Mouse (Mus musculus): ENCODE data around the gene Olig3. TPM values are rescaled to one million over a fixed set of nuclear protein-coding genes. Genes with fewer than 3 reads are reported as not detected.

Gene Olig3
- total and polyA plus RNA-seq, 3 experiments: not detected

DNA sequence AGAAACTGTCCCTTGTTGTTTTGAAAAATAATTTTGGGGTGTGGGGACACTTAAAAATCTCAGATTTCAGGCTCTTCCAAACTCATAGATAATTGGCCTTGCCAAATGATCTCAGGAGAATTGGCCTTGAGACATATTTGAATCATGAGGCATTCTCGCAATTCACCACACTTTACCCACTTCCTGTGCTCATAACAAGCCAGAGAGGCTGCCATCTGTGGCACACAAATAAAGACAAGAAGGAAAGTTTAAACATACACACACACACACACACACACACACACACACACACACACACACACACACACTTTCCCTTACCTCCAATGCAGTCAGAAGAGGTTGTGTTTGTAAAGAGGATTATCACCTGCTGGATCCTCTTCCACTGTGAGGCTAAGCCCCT is 22.9 kb upstream of the Olig3 start:
- Histone ChIP-seq H3K79me2 (ENCODE audit: control insufficient read depth, insufficient read depth, low read length, poor library complexity) (no peaks in the 10 kb centered on the region), H3K36me3 (ENCODE audit: control insufficient read depth in 1 of 2, insufficient read depth in 2 of 2, low read length in 2 of 2) (no peaks in the 10 kb centered on the region), H3K4me3 (ENCODE audit: control insufficient read depth in 1 of 2, insufficient read depth in 1 of 2, low read depth in 2 of 2, low read length in 2 of 2) (no peak overlapping the region), H3K4me1 (ENCODE audit: control insufficient read depth in 1 of 2, insufficient read depth in 2 of 2, low read length in 2 of 2) (no peaks in the 10 kb centered on the region), H3K9ac (ENCODE audit: control insufficient read depth, low read depth, low read length, poor library complexity, severe bottlenecking) (no peak overlapping the region), H3K27me3 (ENCODE audit: control insufficient read depth in 1 of 2, insufficient read depth in 2 of 2, low read length in 2 of 2) (no peaks in the 10 kb centered on the region; a peak in 2 of 4 replicates), H3K27ac (ENCODE audit: control insufficient read depth, low read depth, low read length) (no peak overlapping the region), H3K9me3 (replicated peaks; ENCODE audit: insufficient read depth, low read length) (no peaks in the 10 kb centered on the region)
- no peak for DNase-seq (ENCODE audit: low read depth, low spot score)
- TF ChIP-seq MXI1 (IDR thresholded peaks at IDR 0.05; ENCODE audit: low read depth, low read length) (no peak), MAFK (IDR thresholded peaks at IDR 0.05; ENCODE audit: borderline replicate concordance, low read depth, low read length) (no peak), SIN3A (IDR thresholded peaks at IDR 0.05; ENCODE audit: low read length) (no peak), BHLHE40 (IDR thresholded peaks at IDR 0.05; ENCODE audit: borderline replicate concordance, low read depth, low read length) (no peak), ZMIZ1 (IDR thresholded peaks at IDR 0.05; ENCODE audit: low read depth, low read length) (no peak), TAL1 (IDR thresholded peaks at IDR 0.05; ENCODE audit: low read length) (no peak), GATA1 (IDR thresholded peaks at IDR 0.05; ENCODE audit: low read depth, low read length) (no peak), RCOR1 (IDR thresholded peaks at IDR 0.05; ENCODE audit: low read depth, low read length) (no peak), TCF12 (IDR thresholded peaks at IDR 0.05; ENCODE audit: low read depth, low read length) (no peak), ZC3H11A (IDR thresholded peaks at IDR 0.05; ENCODE audit: low read depth, low read length) (no peak), ETS1 (IDR thresholded peaks at IDR 0.05; ENCODE audit: low read depth, low read length) (no peak), CHD2 (IDR thresholded peaks at IDR 0.05; ENCODE audit: low read length) (no peak), RAD21 (IDR thresholded peaks at IDR 0.05; ENCODE audit: low read depth, low read length) (no peak), E2F4 (IDR thresholded peaks at IDR 0.05; ENCODE audit: borderline replicate concordance, low read depth, low read length) (no peak), UBTF (IDR thresholded peaks at IDR 0.05; ENCODE audit: borderline replicate concordance, insufficient read depth, low read depth, low read length) (no peak), USF2 (IDR thresholded peaks at IDR 0.05; ENCODE audit: borderline replicate concordance in 1 of 2, insufficient read depth in 1 of 2, low read depth in 1 of 2, low read length in 2 of 2) (no peak)

GRCm38 (mm10) chr10:19338695-19339630 is 17.4 kb upstream of the Olig3 start:
- no peaks in the 10 kb centered on the region; a peak in 1 of 4 replicates for H3K27me3 ChIP-seq (ENCODE audit: control insufficient read depth in 1 of 2, insufficient read depth in 2 of 2, low read length in 2 of 2)
- H3K9me3 ChIP-seq (replicated peaks; ENCODE audit: insufficient read depth, low read length): no peaks in the 10 kb centered on the region
- no peak overlapping the region for H3K9ac ChIP-seq (ENCODE audit: control insufficient read depth, low read depth, low read length, poor library complexity, severe bottlenecking)
- DNase-seq (ENCODE audit: low read depth, low spot score): no peak
- TF ChIP-seq ZMIZ1 (IDR thresholded peaks at IDR 0.05; ENCODE audit: low read depth, low read length) (no peak), MAFK (IDR thresholded peaks at IDR 0.05; ENCODE audit: borderline replicate concordance, low read depth, low read length) (no peak), BHLHE40 (IDR thresholded peaks at IDR 0.05; ENCODE audit: borderline replicate concordance, low read depth, low read length) (no peak), ETS1 (IDR thresholded peaks at IDR 0.05; ENCODE audit: low read depth, low read length) (no peak), GATA1 (IDR thresholded peaks at IDR 0.05; ENCODE audit: low read depth, low read length) (no peak), ELF1 (IDR thresholded peaks at IDR 0.05; ENCODE audit: low read depth, low read length) (no peak), MXI1 (IDR thresholded peaks at IDR 0.05; ENCODE audit: low read depth, low read length) (no peak), POLR2AphosphoS2 (IDR thresholded peaks at IDR 0.05; ENCODE audit: low read length) (no peak), TCF12 (IDR thresholded peaks at IDR 0.05; ENCODE audit: low read depth, low read length) (no peak), MEF2A (IDR thresholded peaks at IDR 0.05; ENCODE audit: extremely low read depth, insufficient replicate concordance, low read depth, low read length, poor library complexity, severe bottlenecking) (no peak), USF1 (IDR thresholded peaks at IDR 0.05; ENCODE audit: low read depth, low read length) (no peak), TBP (IDR thresholded peaks at IDR 0.05; ENCODE audit: low read depth, low read length) (no peak), CHD2 (IDR thresholded peaks at IDR 0.05; ENCODE audit: low read length) (no peak), SIN3A (IDR thresholded peaks at IDR 0.05; ENCODE audit: low read length) (no peak), SMC3 (IDR thresholded peaks at IDR 0.05; ENCODE audit: low read depth, low read length) (no peak)
- no peaks in the 10 kb centered on the region for H3K79me2 ChIP-seq (ENCODE audit: control insufficient read depth, insufficient read depth, low read length, poor library complexity)
- H3K4me1 ChIP-seq (ENCODE audit: control insufficient read depth in 1 of 2, insufficient read depth in 2 of 2, low read length in 2 of 2): no peaks in the 10 kb centered on the region
- no peaks in the 10 kb centered on the region for H3K36me3 ChIP-seq (ENCODE audit: control insufficient read depth in 1 of 2, insufficient read depth in 2 of 2, low read length in 2 of 2)
- H3K4me3 ChIP-seq (ENCODE audit: control insufficient read depth in 1 of 2, insufficient read depth in 1 of 2, low read depth in 2 of 2, low read length in 2 of 2): no peak overlapping the region
- no peak overlapping the region for H3K27ac ChIP-seq (ENCODE audit: control insufficient read depth, low read depth, low read length)

All from MEL (cell line).